Mouse (Mus musculus): Measurements from ENCODE around the gene Espnl. TPM values are rescaled to one million over a fixed set of nuclear protein-coding genes. Genes with fewer than 3 reads are reported as not detected.

Espnl gene
- polyA plus RNA-seq, 1 experiment from 2014 or later = not detected

Other genes starting within 250 kb of the Espnl start
- gene Rbm44, start 177.0 kb upstream of the Espnl start, polyA plus RNA-seq (2015; fragmentation: Nextera tagmentation; extraction: Ambion mirVana) = 0.80 and 1.1 TPM in 2 replicates
- gene Ramp1, start 142.3 kb upstream of the Espnl start, polyA plus RNA-seq (2015; fragmentation: Nextera tagmentation; extraction: Ambion mirVana) = 5.4 and 6.1 TPM in 2 replicates
- gene Ube2f, start 71.8 kb upstream of the Espnl start, polyA plus RNA-seq (2015; fragmentation: Nextera tagmentation; extraction: Ambion mirVana) = 70.5 and 73.8 TPM in 2 replicates
- gene Scly, start 23.7 kb upstream of the Espnl start, polyA plus RNA-seq (2015; fragmentation: Nextera tagmentation; extraction: Ambion mirVana) = 11.3 and 11.5 TPM in 2 replicates
- 0.97 and 1.1 TPM in 2 replicates for gene Klhl30, start 28.9 kb downstream of the Espnl start, polyA plus RNA-seq (2015; fragmentation: Nextera tagmentation; extraction: Ambion mirVana)
- gene Erfe, start 44.4 kb downstream of the Espnl start, polyA plus RNA-seq (2015; fragmentation: Nextera tagmentation; extraction: Ambion mirVana) = 1.6 and 1.7 TPM in 2 replicates
- gene Ilkap, start 76.7 kb downstream of the Espnl start, polyA plus RNA-seq (2015; fragmentation: Nextera tagmentation; extraction: Ambion mirVana) = 152 and 158 TPM in 2 replicates
- gene Hes6, start 92.0 kb downstream of the Espnl start, polyA plus RNA-seq (2015; fragmentation: Nextera tagmentation; extraction: Ambion mirVana) = 63.7 and 70.8 TPM in 2 replicates
- 3.0 and 3.5 TPM in 2 replicates for gene Per2, start 137.2 kb downstream of the Espnl start, polyA plus RNA-seq (2015; fragmentation: Nextera tagmentation; extraction: Ambion mirVana)
- 8.7 and 12.1 TPM in 2 replicates for gene Traf3ip1, start 172.6 kb downstream of the Espnl start, polyA plus RNA-seq (2015; fragmentation: Nextera tagmentation; extraction: Ambion mirVana)
- 5.2 and 5.3 TPM in 2 replicates for gene Asb1, start 218.5 kb downstream of the Espnl start, polyA plus RNA-seq (2015; fragmentation: Nextera tagmentation; extraction: Ambion mirVana)